ENCODE assay signal across 30 mouse cellular contexts in genomic region chr4:40477963-40478362, GRCm38 (mm10). TPM values are rescaled to one million over a fixed set of nuclear protein-coding genes. Genes with fewer than 3 reads are reported as not detected.
DNase-seq lines count a peak whose midpoint lies in the region; ATAC-seq lines count a peak whose summit lies in the region.
"Had no signal": no experiment of that assay in that cellular context is flagged by ENCODE, and none has a peak within 500 bp of the region (broad histone marks: within the 10 kb centered on the region; RNA-seq: fewer than 3 reads in every experiment).

No protein-coding gene starts in this region.

- no peaks in the 10 kb centered on the region for H3K9me3 ChIP-seq in midbrain, embryonic 10.5 days (replicated peaks)
- H3K9me3 ChIP-seq in midbrain, embryonic 11.5 days (ENCODE audit: control insufficient read depth, low read length), result no peaks in the 10 kb centered on the region
- H3K9me3 ChIP-seq: embryonic facial prominence, embryonic 13.5 days; embryonic facial prominence, embryonic 15.5 days; forebrain, embryonic 10.5 days; forebrain, embryonic 12.5 days; G1E had no signal

- no peaks in the 10 kb centered on the region for H3K36me3 ChIP-seq in midbrain, embryonic 10.5 days
- no peaks in the 10 kb centered on the region for H3K36me3 ChIP-seq in midbrain, embryonic 11.5 days (ENCODE audit: control insufficient read depth, insufficient read depth, low read length)
- H3K36me3 ChIP-seq: embryonic facial prominence, embryonic 13.5 days; embryonic facial prominence, embryonic 15.5 days; forebrain, embryonic 10.5 days; forebrain, embryonic 12.5 days; G1E had no signal

- ATAC-seq in frontal cortex, adult (ENCODE audit: low TSS enrichment), result peak; percentile 67
- ATAC-seq in midbrain, embryonic 11.5 days (ENCODE audit: low FRiP score), result no peak
- ATAC-seq: activated CD4-positive, CD25-positive, alpha-beta regulatory T cell, adult 4 months; CD4-positive, CD25-positive, alpha-beta regulatory T cell, adult 4 months; forebrain, embryonic 14.5 days; Patski had no signal

- H3K4me3 ChIP-seq in midbrain, embryonic 10.5 days, result no peak overlapping the region
- no peak overlapping the region for H3K4me3 ChIP-seq in midbrain, embryonic 11.5 days (ENCODE audit: low read depth, low read length)
- H3K4me3 ChIP-seq: embryonic facial prominence, embryonic 13.5 days; embryonic facial prominence, embryonic 15.5 days; erythroblast, embryonic 14.5 days; forebrain, embryonic 10.5 days; forebrain, embryonic 12.5 days had no signal

- peaks cover 18% of the 10 kb centered on the region for H3K27me3 ChIP-seq in midbrain, embryonic 10.5 days (ENCODE audit: low read depth, poor library complexity, severe bottlenecking)
- H3K27me3 ChIP-seq in midbrain, embryonic 11.5 days (ENCODE audit: control insufficient read depth, insufficient read depth, low read length), result no peaks in the 10 kb centered on the region; the same call in 1 of the 2 replicates

- 90% methylated on average over 5 of the region's 5 CpGs for WGBS in midbrain, embryonic 10.5 days
- WGBS in midbrain, embryonic 11.5 days, result 89% methylated on average over 5 of the region's 5 CpGs

- DNase-seq in frontal cortex, postnatal 25 days (ENCODE audit: low spot score in 2 of 2), result no peak
- DNase-seq in left cerebral cortex, postnatal 25 days (ENCODE audit: low spot score in 2 of 2), result peak; percentile 2 to 42
- DNase-seq in left cerebral cortex, adult 8-10 months (ENCODE audit: low spot score in 2 of 2), result no peak
- peak; percentile 5 for DNase-seq in midbrain, embryonic 10.5 days (ENCODE audit: low spot score)
- DNase-seq in midbrain, embryonic 11.5 days (ENCODE audit: low spot score, missing footprints), result no peak
- DNase-seq in brain, adult 2 months (ENCODE audit: low read depth, low spot score), result peak; percentile 61
- DNase-seq: adrenal gland, adult 8-10 months; adrenal gland, postnatal 14 days; adrenal gland, postnatal 36 days; B cell, adult 2 months; cerebellum, adult 11 months; cerebellum, adult 18-20 months; cerebellum, adult 8-10 months; cerebellum, adult 9-11 months; cerebellum, postnatal 14 days; cerebellum, postnatal 36 days; embryo, embryonic 11 days had no signal

- no peak overlapping the region for H3K4me2 ChIP-seq in midbrain, embryonic 11.5 days
- H3K4me2 ChIP-seq: embryonic facial prominence, embryonic 13.5 days; embryonic facial prominence, embryonic 15.5 days; forebrain, embryonic 12.5 days had no signal

- intact Hi-C loops in left cerebral cortex, postnatal 25 days (cut with DNase I), result loop anchor here (10.0 kb wide), 2 partner anchors 123 to 207 kb away; no protein-coding TSS in a partner anchor

- H3K27ac ChIP-seq in midbrain, embryonic 10.5 days (replicated peaks), result no peak overlapping the region
- no peak overlapping the region for H3K27ac ChIP-seq in midbrain, embryonic 11.5 days (ENCODE audit: low read depth, low read length)
- H3K27ac ChIP-seq: embryonic facial prominence, embryonic 13.5 days; embryonic facial prominence, embryonic 15.5 days; forebrain, embryonic 10.5 days; forebrain, embryonic 12.5 days had no signal

- H3K9ac ChIP-seq in midbrain, embryonic 11.5 days (ENCODE audit: low read length), result no peak overlapping the region
- H3K9ac ChIP-seq: embryonic facial prominence, embryonic 13.5 days; embryonic facial prominence, embryonic 15.5 days; forebrain, embryonic 12.5 days had no signal

- peaks cover 5% of the 10 kb centered on the region for H3K4me1 ChIP-seq in midbrain, embryonic 10.5 days
- no peaks in the 10 kb centered on the region for H3K4me1 ChIP-seq in midbrain, embryonic 11.5 days (ENCODE audit: control insufficient read depth, insufficient read depth, low read length)
- H3K4me1 ChIP-seq: forebrain, embryonic 12.5 days had no signal

RNA-seq across cellular contexts. Expression of gene Tmem215, which starts 6.0 kb away (rescaled TPM):
- total RNA-seq in left cerebral cortex, postnatal 25 days (2021), result 10 to 100 TPM; 22.5 to 25.2 TPM
- total RNA-seq in left cerebral cortex, adult 8-10 months (2022), result 10 to 100 TPM; 11.8 to 15.4 (median 14.5) TPM
- polyA plus RNA-seq in midbrain, embryonic 10.5 days (2016; fragmentation: Nextera tagmentation; extraction: Ambion mirVana), result 0.20 and 0.21 TPM in 2 replicates
- 0.20 and 0.57 TPM in 2 replicates for polyA plus RNA-seq in midbrain, embryonic 11.5 days (2014; fragmentation: Nextera tagmentation; extraction: Ambion mirVana)
- total RNA-seq: adrenal gland, adult 18-20 months; adrenal gland, adult 8-10 months; adrenal gland, postnatal 36 days; CH12.LX had no signal
- polyA plus RNA-seq: activated CD4-positive, CD25-positive, alpha-beta regulatory T cell, adult 4 months; erythroblast, embryonic 14.5 days; G1E; Patski had no signal

Comparison
In these comparisons a context has a peak if more than half of its experiments do, and no peak if none do; other contexts are left out.
1. DNase-seq: peak in left cerebral cortex, postnatal 25 days (2 of 2), midbrain, embryonic 10.5 days (single experiment) and brain, adult 2 months (single experiment); none in frontal cortex, postnatal 25 days (0 of 2), left cerebral cortex, adult 8-10 months (0 of 2) and midbrain, embryonic 11.5 days (single experiment).